Mouse (Mus musculus): ENCODE measurements around the gene Knop1.

Gene Knop1

DNA sequence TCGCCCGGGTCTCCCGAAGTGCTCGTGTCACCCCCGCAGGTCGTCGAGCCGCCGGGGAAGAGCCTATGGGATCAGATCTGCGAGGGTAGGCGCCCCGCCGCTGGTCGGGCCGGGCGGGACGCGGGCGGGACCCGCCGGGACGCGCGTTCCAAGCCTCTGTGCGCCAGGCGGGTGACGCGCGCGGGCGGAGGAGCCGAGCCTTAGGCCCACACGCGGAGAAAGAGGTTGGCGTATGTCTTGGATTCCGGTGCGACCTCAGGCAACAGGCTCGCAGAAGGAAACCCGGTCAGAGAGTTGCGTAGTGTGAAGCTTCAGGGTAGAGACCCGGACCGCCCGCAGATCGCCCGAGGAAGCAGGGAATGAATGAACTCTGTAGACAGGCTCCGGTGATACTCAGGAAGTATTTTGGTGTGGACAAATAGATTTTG is at the start of gene Knop1:
Knop1 (minus strand) TSS at position 378 of the 428 bp plus-strand sequence.
- in situ Hi-C loops (cut with MboI), result no loop called here

DNA sequence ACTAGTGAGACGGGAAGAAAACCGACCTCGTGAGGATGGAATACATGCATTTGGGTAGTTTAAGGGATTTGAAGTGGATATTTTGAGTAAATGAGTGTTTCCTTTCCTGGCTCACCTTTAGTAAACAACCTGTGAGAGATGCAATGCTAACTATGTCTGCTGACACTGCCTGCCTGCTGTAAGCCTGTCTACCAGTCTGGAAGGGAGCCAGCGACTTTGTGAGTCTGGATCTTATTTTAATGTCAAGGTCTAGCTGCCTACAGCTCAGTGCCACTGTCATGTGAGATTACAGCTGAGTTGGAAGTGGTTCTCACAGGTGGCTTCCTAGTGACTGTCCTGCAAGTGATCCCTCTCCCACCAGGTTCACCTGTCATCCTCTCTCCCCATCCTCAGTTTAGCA is 48.5 kb upstream of the Knop1 start:
- in situ Hi-C loops (cut with MboI), result no loop called here

DNA sequence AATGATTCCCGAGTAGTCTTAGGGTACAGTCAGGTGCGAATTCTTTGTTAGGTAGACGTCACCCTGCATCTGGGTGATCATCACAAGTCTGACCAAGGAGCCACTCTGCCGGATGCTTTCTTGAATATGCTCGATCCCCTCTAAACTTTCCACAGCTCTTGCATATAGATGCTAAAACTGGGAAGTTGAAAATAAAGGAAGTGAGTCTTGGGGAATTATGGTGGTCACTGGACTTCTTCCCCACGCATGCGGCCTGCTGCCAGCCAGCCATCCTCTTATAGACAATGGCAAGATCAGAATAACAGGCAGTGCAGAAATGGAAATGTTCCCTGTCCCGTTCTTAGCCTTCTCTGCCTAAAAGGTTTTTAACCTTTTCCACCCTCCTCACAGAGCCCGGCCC is 47.8 kb upstream of the Knop1 start:
- in situ Hi-C loops (cut with MboI), result no loop called here

DNA sequence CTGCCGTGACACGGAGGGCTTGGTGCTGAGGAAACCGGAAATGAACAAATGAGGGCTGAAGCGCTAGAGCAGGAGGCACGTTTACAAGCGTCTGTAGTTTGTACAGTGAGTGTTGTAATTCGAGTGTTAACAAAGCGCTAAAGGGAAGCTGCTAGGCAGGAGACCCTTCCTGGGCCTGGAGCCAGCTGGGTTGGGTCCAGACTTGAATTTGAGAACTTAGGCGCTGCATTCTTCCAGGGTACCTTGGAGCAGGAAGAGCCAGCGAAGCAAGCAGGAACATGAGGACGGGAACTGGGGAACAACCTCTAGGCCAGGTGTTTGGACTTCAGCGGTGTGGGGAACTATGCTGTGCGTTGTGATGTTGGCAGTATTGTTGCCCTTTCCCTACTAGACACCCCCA is 46.9 kb upstream of the Knop1 start:
- in situ Hi-C loops (cut with MboI), result no loop called here

DNA sequence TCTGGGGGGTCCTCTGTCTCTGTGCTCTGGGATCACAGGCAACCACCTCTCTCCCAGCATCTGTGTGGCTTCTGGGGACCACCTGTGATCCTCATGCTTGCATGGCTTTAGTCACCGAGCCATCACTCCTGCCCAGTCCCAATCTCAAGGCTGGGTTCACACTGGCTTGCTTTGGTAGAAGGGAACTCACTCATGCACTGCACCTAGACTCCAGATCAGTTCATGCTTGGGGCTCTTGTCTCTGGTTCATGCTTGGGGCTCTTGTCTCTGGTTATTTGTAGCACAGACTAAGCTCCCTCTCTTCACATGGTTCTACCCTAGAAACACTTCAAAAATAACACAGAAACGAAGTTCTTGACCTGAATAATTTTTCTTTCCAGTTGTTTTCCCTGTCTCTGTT is 44.0 kb upstream of the Knop1 start:
- in situ Hi-C loops (cut with MboI), result no loop called here

DNA sequence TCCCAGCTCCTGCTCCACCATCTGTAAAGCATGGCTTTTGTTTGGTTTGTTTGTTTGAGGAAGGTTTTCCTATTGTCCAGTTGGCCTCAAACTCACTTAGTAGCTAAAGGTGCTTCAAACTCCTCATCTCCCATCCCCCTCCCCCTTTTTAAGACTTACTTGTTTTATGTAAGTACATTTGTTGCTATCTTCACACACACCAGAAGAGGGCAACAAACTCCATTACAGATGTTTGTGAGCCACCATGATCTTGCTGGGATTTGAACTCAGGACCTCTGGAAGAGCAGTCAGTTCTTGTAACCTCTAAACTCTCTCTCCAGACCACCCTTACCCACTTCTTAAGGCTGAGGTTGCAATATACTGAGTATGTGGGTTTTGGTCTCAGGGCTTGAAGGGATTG is 42.0 kb upstream of the Knop1 start:
- in situ Hi-C loops (cut with MboI), result no loop called here

DNA sequence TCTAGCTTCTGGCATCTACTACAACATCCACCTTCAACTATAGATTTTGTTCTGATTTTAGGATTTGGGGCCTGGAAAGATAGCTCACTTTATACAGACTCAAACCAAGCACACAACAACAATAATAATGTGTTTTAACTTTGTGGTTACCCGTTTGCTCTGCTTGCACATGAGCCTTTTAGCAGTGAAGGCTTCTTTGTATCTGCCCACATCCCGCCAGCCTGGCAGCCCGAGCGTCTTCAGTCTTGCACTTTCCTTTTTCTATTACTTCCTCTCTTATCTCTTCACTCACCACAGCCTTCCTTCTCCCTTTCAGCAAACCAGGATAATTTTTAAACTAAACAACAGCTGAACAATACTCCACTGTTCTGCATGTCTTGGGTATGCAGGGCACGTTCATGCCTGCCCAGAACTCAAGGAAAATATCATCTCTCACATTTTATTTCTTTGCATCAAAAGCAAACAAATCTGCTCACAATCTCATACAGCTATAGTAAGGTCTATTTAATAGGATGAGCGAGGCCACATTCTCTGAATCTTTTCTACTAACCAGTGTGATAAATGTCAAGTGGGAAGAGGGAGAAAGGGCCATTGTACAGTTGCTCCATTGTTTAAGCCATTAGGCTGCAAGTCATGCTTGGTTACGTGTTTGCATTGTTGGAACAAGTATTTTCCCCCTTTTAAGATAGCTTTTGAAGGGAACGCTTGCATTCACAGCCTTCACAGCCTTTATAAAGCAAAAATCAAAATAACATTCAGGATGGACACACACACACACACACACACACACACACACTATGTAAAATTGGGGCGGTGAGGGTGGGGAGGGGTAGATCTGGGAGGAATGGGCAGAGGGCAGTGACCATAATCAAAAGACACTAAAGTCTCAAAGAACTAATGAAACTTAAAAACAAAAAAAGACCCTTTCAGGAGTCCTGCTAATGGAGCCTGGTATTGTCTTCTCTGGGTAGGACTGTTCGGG is 39.7 kb upstream of the Knop1 start:
- in situ Hi-C loops (cut with MboI), result no loop called here

DNA sequence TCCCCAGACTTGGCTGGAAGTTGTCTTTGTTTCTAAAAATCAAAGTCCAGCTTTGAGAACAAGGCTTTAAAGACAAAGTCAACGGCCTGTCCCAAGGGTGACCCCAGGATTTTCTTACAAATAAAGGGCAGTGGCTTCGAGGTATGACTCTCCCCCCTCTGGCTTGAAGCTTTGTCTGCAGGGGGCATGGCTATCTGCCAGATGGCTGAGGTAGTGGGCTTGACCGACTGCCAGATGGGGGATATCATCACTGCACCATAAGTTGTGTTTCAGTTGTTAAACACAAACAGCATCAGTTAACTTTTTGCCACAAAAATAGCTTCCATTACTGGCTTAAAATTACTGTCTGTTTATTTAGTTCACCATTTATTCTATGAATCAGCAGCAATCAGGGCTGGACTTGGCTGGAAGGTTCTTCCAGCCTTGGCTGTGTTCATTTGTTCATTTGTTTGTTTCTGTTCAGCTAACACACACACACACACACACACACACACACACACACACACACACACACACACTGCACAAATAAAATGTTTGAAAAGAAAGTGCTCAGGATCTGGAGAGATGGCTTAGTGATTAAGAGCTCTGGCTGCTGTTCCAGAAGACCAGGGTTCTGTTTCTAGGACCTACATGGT is 33.1 kb upstream of the Knop1 start:
- in situ Hi-C loops (cut with MboI), result no loop called here

DNA sequence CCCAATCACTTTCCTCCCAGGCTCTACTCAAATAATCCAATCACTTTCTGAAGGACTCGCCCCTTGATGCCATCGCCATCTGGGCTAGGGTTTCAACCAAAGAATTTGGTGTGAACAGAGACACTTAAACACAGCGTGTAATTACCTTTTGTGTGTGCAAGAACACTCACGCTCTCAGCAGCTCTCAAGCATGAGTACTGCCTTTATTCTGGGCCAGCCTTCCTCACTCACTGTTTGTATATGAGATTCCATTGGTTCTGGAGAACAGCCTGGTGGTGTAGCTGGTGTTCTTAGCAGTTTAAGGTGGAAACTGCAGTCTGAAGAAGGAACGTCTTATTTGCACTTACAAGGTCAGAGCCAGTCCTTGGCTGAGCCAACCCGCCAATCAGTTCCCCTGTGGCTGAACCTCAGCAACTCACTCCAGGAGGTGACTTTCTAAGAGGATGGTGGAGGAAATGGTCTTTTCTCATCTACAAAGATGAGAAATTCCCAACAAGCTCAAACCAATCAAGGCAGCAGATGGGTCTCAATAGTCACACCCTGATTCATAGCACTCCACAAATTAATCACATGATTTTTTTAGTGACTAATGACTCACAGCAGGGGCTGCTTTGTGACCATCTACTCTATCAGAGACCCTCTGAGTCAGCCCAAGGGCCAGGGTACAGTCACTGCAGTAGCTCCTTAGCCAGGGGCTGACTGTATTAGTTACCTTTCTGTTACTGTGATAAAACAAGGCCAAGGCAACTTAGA is 31.4 kb upstream of the Knop1 start:
- in situ Hi-C loops (cut with MboI), result no loop called here

DNA sequence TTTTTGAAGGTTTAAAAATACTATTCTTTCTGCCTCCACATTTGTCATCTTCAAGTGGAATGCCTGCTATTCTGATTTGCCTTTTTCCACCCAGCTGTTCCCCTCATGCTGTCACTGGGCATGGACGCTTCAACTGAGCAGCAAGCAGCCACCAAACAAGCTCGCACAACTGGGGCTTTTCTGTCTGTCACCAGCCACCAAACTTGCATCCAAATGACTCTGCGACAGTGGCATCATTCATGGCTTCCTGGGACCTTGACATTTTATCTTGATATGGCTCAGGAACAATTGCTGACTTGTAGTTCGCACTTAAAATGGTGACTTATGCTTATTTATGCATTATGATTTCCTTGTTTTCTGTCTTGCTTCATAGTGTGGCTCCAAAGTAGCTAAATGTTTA is 28.9 kb upstream of the Knop1 start:
- in situ Hi-C loops (cut with MboI), result no loop called here

DNA sequence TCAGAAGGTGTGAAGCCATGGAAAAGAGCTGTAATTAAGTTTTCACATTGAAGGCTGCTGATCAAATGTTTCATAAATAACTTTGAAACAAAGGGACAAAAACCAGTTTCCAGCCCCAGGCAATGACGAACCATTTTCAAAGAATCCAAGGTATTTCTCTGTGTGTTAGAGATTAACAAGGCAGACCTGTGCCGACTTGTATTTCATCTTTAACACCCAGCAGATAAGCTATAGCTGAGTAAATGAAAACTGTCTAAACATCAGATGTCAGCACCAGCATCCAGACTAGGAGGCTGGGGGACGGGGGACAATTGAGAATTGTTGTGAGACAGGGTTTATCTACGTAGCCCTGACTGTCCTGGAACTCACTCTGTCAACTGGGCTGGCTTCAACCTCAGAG is 27.9 kb upstream of the Knop1 start:
- in situ Hi-C loops (cut with MboI), result no loop called here

DNA sequence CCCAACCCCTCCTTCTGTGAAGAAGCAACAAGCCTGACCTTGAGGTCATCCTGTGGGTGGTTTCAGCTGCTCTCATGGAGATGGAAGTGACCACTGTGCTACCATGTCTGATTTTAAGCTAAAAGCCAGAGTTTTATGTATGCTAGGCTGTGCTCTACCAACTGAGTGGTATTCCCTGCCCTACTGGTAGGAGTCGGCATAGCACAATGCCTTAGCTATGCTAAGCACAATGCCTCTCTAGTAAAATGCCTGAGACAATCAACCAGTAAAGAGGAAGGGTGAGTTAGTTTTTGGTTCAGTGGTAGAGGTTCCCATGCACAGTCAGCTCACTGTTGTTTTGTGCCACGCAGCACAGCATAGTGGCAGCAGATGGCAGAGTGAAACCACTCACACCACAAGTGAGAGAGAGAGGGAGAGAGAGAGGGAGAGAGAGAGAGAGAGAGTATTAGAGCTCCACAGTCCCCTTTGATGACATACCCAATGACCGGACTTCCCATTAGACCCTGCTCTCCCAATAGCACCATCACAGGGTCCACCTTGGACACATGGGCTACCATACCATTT is 23.5 kb upstream of the Knop1 start:
- in situ Hi-C loops (cut with MboI), result no loop called here

DNA sequence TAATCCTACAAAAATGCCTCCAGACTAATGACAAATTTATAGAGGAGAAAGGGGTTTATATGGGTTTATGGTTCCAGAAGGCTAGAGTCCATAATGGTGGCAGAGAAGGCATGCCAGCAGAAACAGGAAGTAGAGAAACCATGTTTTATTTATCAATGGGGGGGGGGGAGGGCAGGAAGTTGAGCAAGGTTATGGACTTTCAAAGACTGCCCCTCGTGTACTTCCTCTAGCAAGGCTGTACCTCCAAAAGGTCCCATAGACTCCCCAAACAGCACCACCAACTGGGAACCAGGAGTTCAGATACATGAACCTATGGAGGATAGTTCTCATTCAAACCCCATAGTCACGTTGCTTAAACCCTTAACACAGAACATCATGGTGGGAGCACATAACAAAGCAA is 9.3 kb upstream of the Knop1 start:
- in situ Hi-C loops (cut with MboI), result no loop called here

DNA sequence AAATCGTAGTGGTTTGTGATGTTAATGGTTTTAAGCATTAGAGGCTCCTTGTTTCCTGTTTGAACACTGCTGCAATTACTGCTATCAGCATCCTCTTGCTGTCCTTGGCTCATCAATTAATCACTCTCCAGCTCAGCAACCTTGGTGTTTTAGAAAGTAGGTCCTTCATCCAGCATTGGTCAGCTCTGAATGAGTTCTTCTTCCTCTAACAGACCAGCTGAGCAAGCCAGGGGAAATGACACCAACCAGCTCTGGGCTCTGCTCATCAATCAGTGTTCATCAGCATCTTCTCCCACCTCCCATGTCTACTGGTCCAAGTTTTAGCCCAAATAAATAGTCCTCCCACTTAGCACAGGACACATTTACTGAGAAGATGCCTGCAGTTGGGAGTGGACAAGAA is 2.6 kb upstream of the Knop1 start:
- in situ Hi-C loops (cut with MboI), result no loop called here

DNA sequence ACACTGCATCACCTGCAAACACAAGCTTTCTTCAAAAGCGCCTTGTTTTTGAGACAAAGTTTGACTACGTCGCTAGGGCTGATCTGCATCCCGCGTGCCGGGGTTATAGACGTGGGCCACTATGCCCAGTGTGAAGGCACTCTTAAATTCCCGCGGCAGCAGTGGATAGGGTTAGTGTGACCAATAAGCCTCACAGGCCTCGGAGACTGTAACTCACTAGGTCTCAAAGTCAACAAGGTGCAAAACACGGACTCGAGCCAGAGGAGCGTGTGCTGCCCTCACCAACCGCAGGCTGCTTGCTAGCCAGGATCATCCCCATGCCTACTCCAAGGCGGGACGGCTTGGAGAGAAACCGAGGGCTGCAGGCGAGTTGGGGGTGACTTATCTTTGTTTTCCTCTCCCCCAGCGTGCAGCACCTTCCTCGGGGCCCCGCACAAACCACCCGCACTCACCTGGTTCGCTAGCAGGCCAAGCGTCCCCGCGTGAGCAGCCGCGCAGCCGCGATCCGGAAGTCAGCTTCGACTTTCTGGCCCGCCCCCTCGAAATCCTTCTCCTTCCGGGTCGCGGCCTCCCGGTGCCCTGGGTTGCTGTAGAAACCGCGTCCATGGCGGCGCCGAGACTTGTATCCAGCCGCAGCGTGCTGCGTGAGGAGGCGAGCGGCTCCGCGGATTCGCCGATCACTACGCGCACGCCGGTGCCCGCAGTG is 730 bp downstream of the Knop1 start, which contains the start of gene Iqck:
Iqck (plus strand) TSS at position 582 of the 706 bp plus-strand sequence.
- in situ Hi-C loops (cut with MboI), result no loop called here

DNA sequence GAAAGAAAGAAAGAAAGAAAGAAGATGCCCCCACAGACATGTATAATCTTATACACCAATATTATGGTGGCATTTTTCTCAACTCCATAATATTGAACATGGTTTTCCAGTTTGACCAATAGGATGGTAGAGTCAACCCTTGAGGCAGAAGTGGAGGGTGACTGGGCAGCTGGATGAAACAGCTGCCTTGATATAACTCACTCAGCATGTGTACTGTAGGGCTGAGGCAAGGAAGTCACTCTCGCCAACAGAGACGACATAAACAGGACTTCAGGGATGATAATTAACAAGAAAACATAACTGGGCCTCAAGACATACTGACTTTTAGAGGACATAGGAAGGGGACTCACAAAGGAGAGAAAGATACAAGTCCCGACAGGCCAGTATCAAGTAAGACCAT is 1.4 kb downstream of the Knop1 start:
- in situ Hi-C loops (cut with MboI), result loop anchor here (5.0 kb wide), 1 partner anchor 47 kb away; no protein-coding TSS in a partner anchor

DNA sequence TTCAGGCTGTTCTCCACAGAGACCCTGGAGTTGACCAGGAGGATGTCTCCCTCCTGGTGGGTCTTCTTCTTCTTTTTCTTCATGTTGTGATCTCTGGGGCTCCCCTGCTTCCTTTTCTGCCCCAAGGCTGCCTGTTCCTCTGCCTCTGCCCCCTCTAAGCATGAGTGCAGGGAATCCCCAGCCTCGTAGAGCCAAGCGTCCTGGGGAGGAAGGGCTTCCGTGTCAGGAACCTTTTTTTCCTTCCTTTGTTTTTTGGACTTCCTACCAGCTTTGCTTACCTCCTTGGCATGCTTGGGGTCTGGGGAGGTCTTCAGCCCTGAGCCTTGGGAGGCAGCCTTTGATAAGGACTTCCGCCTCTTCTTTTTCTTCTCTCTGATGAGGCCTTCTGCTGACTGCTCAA is 3.4 kb downstream of the Knop1 start:
- in situ Hi-C loops (cut with MboI), result loop anchor here (5.0 kb wide), 1 partner anchor 45 kb away; no protein-coding TSS in a partner anchor

DNA sequence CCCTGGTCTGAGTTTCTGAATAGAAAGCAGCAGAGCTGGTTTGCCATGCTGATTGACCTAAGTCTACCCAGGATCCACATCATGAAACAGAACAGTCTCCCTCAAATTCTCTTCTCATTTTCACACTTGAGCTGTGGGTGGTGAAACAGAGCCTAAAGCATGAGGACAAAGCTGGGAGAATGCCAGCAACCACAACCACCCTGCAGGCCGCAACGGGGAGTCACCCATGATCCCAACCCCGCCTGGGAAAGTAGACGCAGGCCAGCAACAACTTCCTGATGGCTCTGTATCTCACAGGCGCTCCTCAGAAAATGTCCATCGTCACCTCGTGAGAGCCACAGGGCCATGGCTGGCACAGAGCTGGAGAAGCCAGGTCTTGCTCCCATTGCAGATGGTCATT is 4.5 kb downstream of the Knop1 start:
- in situ Hi-C loops (cut with MboI), result loop anchor here (5.0 kb wide), 1 partner anchor 44 kb away; no protein-coding TSS in a partner anchor

DNA sequence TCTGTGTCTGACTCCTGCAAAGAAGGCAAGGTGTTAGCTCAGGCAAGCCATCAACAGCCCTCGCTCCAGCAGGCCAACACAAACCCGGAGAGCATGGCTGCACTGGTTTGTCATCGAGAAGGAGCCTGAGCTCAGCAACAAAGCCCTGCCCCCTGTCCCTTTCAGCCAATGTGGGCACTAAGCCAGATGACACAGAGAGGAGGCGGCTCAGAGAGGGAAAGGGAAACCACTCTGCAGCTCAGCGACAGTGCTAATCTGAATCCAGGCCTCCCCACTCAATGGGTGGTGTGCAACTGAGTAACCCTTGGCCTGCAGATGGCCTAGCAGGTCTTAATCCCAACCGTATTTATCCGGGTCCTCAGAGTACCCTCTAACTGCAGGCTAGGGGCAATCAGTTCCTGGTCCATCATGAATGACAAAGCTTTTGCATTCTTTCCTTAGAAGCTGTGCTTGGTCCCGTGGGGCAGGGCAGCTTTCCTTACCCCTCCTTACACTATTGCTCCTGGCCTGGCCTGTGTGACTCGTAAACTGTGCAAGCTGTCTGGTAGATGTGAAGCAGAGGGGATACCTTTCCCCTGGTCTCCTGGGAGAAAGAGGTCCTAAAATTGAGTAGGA is 5.3 kb downstream of the Knop1 start:
- in situ Hi-C loops (cut with MboI), result loop anchor here (5.0 kb wide), 1 partner anchor 43 kb away; no protein-coding TSS in a partner anchor

DNA sequence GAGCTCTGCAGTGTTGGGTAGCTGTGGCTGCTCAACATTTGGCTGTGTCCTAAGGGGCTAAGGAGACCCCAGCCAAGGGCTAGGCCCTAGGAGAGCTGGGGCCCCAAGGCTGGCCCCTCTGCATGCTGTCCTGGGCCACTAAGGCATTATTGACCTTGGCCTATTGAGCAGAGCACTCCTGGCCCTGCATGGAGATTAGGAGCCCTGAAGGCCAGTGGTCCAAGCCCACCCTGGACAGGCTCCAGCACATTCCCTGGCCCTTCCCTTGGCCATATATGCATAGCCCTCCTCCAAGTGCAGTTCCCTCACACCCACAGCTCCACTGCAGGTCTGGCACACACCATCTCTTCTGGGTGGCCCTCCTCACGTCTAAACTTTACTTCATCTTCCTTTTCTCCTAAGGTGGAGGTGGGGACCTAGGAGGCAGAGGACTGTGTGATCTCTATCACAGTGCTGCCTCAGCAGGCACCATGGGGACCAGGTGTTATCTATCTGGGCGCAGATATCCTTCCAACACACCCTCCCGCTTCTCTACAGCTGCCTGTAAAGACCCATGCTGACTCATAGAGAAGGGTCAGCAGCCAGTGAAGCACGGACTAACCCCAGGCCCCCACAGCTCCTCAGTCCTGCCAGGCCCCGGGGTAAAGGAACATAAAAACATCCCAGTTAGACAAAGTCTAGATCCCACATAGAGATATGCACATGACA is 6.4 kb downstream of the Knop1 start:
- in situ Hi-C loops (cut with MboI), result loop anchor here (5.0 kb wide), 1 partner anchor 42 kb away; no protein-coding TSS in a partner anchor
